Mouse (Mus musculus) megakaryocyte-erythroid progenitor cell, adult 5-6 weeks (primary cell): ENCODE results near the gene Ass1. TPM values are rescaled to one million over a fixed set of nuclear protein-coding genes. Genes with fewer than 3 reads are reported as not detected.

Experiments
- ATAC-seq: replicated peaks from 2 replicates; pipeline ENCODE4 v1.8.0; 2016; ENCODE audit warnings: mild to moderate bottlenecking, inconsistent platforms; ENCODE audit not compliant: severe bottlenecking, poor library complexity, low FRiP score, low TSS enrichment
- total RNA-seq, 2 experiments: library from RNA; stranded (forward) in 1 of 2; stranded (reverse) in 1 of 2; fragments of 200-1000, 215-1000 nt in 1 of 2; fragments of >200 nt in 1 of 2; fragmentation: Nextera tagmentation in 1 of 2; gene quantifications; 2 replicates each; pipeline ENCODE4 v1.2.3; 2014 to 2017

Ass1 gene
- total RNA-seq, 2 experiments from 2014 or later = 63.2 to 108 TPM

DNA sequence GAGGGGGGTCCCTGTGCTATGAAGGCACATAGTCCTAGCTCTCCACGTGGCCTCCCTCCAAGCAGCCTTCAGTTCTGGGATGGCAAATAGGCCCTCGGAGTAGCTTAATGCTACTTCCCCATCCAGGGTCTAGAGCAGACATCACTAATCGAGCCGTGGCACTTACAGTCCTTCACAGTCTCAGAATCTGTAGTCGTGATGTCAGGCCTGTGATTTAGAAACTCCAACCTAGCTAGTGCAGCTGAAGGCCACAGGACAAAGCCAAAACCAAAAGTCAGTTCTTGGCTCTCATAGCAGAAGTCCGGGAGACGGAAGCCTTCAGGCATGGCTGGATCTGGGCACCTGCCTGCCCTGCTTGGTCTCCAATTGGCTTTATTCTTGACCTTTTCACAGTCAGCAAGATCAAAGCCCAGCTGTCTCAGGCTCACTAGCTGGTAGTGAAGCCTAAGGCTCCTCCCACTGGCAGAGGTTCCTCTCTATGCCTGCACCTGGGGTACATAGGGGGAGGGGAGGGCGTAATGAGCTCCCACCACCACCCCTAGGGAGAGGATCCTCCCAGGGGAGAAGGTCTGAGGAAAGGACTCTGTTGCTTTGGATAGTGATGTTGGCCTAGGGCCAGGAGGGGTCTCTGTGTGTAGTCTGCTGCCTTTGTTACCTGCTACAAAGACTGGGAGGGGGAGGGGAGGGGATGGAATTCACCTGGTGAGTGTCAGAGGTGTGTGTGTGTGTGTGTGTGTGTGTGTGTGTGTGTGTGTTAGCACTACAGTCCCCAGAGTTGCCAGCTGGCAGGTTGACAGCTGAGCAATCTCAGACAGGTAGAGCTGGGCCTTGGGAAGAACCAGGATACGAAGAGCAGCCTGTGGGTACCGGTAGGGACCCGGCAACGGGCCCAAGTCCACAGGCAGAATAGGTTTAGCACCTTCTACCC is 7.5 kb downstream of the Ass1 start:
- no peak for ATAC-seq

DNA sequence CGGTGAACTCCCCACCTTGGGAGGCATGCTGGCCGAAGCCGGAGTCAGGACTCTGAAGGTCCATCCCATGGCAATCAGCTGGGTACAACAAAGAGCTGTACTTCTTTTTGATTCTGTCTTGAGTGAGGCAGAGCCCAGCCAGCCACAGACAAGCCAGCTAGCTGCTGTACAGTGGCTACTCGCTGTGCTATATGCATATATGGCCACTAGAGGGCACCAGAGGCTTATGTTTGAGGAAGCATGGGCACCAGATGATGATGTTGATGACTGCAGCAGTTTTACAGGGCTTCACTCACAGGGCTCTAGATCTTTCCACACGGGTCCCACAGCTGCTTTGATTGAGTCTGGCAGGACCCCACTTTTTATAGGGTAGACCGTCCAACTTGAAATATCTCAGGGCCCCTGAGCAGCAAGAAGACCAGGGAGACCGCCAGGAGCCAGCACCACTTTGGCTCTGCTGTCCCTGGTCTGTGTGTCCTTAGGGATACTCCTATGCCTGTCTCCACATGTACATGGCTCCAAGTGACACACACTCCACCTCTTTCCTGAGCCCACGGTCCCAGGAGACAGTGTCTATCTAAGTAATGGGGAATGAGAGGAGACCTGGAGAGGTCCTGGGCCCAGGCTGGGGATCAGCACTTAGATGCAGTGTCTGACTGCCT is 13.0 kb downstream of the Ass1 start:
- ATAC-seq = peak; percentile 77

DNA sequence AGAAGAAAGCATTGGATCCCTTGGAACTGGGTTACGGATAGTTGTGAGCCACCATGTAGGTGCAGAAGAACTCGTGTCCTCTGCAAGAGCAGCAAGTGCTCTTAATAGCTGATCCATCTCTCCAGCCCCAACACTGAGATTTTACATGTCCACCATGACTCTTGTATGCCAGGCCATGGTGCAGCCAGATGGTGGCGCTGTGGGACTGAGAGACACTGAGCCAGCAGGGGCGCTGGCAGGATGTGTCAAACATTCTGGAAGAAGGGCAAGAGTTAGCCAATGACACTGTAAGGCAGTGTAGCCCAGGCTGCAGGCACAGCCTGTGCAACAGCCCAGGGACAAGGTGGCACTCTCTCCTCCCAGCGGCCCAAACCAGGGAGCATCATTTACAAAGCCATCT is 14.2 kb downstream of the Ass1 start:
- peak; percentile 19; the same call in 1 of the 2 replicates for ATAC-seq

DNA sequence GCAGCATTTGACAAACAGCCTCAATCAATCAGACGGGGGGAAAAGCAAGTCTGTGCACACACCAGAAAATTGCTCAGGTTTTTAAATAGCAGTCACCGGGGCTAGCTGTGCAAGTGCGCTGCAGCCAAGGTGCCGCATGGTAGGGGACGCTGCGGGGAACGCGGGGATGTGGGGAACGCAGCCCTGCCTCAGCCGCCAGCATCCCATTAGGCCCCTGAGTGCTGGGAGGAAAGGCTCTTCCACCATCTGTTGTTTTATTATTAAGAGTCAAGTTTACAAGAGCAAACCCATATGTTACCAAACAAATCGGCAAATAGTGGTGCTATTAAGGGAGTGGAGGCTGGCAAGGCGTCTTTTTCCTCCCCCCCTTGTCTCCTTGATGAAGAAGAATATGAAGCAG is 19.2 kb downstream of the Ass1 start:
- no peak for ATAC-seq

DNA sequence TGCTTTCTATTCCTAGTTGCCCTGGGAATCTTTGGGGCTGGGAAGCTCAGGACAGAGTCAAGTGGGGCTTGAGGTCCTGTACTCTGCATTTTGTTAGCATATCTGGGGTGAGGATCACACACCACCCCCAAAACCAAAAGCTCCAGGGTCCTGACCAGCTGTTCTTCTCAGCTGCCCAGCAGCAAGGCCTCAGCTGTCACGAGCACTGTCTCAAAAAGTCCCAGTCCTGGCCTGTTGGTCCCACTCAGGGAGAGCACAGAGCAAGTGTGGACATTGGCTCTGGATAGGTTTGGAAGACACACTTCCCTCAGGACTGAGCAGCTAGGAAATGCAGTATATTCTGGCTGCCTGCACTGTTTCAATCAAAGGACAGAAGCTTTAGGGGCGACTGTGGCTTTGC is 20.5 kb downstream of the Ass1 start:
- no peak for ATAC-seq

DNA sequence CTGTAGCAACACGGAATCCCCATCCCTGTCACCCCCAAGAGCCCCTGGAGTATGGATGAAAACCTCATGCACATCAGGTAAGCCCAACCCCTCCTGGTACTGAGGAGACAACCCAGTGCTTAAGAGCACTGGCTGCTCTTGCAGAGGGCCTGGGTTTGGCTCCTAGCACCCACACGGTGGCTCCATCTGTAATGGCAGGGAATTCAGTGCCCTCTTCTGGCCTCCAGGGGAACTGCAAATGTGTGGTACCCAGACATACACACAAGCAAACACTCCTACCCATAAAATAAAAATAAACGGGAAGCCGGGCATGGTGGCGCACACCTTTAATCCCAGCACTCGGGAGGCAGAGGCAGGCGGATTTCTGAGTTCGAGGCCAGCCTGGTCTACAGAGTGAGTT is 22.3 kb downstream of the Ass1 start:
- no peak for ATAC-seq

DNA sequence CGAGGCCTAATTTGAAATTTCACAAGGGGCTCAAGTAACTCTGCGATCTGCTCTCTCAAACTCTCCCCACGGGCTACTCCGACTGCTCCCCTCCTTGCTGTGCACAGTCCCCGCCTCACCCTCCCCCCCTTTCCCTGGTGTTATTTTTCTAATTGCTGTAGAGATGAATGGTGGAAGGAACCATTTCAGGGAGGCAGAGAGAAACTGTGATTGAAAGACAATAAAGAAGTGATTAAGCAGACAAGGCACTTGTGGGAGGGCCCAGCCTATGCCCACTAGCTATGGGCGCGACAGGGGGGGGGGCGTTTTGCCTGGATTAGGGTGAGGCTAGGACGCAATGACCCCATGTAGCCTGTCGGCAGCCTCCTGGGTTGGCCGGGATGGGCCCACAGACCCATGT is 23.2 kb downstream of the Ass1 start:
- ATAC-seq = no peak

DNA sequence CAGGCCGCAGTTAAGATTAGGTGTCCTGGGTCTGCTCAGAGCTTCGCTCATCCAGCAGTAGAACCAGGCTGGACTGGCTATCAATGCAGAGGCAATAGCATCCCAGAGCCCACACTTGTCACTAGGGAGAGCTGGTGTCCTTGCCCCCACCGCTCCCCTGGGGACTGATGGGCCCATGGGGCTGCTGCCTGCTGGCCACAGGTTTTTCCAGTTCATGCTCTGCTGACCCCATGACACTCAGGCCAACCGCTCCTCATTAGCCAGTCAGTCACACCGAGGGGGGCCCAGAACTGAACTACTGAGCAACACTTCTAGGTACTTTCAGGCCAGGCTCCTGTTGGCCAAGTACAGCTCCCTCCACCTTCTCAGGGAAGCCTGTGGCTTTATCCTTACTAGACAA is 24.3 kb downstream of the Ass1 start:
- no peak for ATAC-seq

DNA sequence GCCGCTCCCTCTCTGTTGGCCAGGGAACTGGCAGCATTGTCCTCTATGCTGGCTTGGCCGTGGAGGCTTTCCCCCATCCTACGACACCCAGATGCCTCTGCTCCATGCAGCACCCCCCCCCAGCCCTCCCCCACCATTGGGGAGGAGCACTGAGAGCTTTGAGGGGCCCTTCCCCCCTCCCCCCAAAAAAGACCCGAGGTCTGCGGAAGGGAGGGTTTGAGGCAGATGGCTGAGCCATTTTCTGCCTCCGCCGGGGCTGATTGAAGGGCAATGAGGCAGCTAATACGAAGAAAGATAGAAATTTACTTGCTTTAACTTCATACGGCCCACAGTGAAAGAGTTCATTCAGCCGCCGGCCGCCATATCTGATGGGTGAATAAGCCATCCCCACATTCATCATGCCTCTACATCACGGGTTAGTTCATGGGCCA is 25.1 kb downstream of the Ass1 start:
- no peak for ATAC-seq

DNA sequence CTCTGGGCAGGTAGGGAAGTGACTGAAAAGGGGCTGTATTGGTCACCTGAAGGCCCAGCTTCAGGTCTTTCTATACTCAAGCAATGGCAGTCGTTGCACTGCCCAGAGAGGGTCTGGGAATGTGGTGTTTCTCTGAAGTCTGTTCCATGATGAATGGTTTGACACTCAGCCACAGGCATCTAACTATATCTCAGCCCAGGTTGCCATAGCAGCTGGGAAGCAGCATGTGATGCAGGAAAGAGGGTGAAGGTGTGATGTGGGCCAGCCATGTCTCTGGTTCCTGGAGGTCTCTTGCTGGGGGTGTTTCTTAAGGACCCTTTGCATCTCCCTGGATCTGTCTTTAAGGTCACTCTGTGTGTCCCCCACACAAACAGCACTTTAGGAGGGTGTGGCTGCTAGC is 26.1 kb downstream of the Ass1 start:
- no peak for ATAC-seq

DNA sequence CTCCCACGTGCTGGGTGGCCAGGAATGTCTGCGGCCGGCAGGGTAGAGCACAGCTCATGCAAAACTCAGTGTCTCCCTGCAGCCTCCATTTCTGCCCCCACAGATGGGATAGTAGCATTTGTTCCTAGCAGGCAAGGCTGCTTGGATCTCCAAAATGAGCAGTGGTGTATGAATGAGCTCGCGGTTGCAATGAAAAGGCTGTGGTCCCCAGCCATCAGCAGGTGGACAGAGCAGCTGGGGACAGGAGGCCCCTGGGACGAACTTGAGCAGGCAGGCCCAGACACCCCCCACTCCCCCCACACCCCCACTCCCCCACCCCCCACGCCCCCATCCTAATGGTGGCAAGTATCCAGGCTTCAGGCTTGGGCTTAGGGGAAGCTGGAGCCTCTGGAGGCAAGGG is 27.1 kb downstream of the Ass1 start:
- ATAC-seq = no peak

DNA sequence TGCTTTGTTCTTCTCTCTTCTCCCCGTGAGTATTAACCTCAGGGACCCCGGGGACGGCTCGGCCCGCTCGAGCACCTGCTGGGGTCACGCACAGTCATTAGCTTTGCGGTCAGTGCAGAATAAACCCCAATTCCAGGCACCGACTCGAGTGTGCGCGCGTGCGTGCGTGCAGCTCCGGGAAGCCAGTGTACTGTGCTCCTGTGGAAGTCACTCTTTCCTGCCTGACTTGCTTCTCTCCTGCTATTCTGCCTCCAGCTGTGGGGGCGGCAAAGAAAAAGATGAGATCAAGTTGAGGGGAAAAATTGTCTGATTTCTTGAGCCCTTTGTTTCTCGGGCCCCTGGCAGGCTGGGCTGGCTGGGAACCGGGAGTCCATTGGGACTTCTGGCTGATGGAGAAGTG is 27.6 kb downstream of the Ass1 start:
- no peak for ATAC-seq

DNA sequence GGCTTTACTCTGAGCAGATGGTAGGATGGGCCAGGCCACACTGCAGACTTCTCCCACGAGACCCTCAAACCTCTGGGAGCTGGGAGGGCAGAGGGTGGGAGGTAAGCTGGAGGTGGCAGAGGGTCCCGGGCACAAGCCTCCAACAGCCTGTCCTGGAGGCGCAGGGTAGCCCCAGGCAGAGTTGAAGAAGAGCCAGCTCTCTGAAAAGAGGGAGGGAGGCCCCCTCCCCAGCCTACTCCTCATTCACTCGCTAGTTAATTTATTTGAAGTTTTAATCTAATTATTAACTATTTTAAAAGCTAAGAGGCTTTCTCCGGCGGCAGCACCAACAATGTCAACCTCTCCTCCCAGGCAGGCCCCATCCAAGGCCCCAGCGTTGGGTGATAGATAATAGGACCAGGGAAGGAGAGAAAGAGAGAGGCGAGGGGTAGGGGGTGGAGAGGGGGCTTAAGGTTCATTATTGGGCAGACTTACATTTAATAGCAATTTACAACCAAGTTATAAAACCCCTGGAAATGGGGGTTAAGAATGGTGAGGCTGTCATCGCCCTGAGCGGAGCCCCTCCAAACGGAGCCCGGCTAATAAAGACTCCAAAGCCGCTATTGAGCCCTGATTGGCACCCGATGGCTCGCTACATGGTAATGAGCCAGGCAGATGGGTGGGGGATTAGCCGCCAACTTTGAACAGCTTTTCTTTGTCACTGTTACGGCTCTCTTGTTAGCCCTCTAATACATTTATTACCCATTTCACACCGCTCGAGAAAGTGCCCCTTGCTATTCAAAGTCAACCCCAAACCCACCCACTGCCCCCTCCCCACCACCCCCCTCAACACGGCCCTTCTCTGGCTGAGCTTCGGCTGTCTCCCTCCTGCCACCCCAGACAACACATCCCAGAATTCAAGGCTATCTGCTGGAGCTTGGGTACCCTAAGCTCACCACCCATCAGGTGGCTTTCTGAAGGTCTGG is 29.6 kb downstream of the Ass1 start:
- ATAC-seq = no peak

DNA sequence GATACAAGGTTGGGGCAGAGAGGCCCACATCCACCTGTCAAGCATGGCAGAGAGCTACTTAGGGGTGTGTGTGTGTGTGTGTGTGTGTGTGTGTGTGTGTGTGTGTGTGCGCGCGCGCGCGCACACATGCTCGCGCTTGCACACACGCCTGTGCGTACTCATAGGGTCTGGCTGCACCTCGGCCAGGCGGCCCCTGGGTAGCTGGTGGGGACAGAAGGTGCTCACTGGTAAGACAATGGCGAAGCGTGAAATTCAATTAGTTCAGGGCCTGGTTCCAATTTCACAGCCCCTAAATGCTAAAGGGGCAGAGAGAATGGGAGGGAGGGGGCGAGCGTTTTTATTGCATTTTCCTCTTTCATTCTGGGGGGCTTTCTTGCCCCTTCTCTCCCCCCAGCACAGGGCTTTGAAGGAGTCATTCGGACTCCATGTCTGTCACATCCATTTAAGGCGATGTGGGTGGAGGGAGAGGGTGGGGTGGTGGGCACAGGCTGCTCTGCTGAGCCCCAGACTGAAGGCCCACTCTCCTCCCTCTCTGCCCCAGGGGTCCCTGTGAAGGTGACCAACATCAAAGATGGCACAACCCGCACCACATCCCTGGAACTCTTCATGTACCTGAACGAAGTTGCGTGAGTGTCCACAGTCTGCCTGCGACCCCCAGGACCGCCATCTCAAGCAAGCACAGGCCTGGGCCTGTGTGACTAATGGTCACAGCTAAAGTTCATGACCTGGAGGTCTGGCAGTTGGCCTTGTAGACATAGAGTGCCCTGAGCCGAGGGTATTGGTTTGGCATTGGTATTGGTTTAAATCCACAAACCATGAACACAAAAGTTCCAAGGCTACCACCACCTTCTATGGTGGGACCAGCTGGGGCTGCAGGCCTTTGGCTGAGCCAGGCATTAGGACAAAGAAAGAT is 30.5 kb downstream of the Ass1 start:
- no peak for ATAC-seq

DNA sequence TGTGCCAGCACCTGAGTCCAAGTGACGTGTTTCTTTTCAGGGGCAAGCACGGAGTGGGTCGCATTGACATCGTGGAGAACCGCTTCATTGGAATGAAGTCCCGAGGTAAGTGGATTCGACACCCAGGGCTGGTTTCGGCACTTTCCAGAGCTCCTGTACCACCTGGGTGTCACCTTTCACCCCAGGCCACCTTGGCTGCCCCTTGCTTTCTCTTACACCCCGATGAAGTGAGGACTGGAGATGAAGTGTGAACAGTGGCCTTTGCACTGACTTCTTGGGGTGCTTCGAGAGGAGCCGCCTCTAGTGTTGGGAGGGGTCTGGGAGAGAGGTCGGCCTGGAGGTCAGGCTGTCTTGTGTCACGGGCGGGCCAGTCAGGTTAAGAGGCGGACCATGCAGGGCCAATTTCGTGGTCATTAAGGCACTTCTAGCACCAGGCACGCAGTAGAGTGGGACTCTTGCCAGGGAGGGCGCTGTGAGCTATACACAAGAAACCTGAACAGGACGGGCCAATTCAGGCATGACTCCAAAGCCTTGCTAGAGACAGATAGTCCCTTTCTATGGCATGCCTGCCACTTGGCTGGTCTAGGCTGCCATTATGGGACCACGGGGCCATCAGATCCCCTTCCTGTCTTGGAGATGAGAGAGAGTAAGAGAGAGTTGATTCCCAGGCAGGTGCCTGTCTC is 31.6 kb downstream of the Ass1 start:
- ATAC-seq = no peak

DNA sequence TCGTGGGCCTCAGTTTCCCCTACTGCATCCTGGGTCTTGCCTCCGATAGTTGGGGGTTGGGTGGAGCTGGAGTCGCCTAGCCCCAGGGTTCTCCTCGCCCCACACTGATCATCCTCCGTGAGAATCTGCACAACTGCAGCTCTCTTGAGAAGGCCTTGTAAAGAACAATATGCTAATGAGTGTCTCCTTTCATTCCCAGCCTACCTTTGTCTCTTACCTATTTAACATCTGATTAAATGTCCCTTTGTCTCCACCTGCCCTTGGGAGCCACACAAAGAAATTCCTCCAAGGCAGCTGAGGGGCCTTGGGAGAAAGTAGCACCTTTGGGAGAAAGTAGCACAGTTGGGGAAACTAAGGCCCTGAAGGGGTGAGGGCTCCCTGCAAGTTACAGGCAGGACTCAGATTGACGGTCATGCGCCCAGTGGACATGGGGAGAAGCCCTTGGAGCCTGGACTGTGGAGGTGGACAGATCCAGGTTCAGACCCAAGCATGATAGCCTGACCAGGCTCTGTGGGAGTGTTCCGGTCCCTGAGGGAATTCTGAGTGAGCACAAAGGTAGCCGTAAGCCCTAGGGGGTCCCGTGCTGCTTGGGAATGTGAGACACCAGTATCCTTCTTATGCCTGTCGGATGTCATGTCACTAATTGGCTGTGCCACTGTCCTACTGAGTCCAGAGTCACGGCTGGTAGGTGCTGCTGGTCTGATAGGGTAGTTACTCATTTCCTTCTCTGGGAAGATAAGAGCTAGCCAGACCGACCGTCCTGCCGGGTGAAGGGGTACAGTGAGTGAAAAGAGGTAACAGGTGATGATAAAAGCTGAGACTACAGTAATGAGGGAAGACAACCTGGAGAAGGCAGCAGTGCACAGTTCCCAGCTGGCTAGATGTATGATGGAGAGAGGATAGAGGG is 32.9 kb downstream of the Ass1 start:
- ATAC-seq = no peak

DNA sequence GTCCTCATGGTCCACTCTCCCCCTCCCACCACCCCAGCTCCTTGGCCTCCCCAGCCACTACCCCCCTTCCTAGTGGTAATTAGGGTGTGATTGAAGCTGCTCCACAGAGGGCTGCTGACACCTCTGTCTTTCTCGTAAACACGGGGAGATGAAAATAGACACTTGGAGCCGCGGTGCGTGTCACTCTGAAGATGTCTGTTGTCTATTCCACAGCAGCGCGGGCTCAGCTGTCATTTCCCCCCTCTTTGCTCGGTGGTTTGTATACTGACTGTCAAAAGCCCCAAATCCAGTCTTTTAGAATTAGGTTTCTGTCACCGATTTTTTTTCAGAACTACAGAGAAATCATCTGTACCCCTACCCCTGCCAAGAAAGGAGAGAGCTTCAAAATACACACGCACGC is 35.5 kb downstream of the Ass1 start:
- no peak for ATAC-seq
